Mouse (Mus musculus) MEL (cell line): ENCODE measurements at regions not wholly inside any gene's neighbourhood (a gene's known extent, or its start where the extent isn't known, plus 50 kb on each side); places are given as distances from the start of the nearest gene placed in this dataset.

Source experiments
- CTCF ChIP-seq, 3 experiments: IDR thresholded peaks in 2 of 3; conservative IDR thresholded peaks in 1 of 3; 2 replicates each; pipeline ENCODE4 v1.5.1; 2011 to 2012; ENCODE audit warnings: low read length in 3 of 3, low read depth in 2 of 3, mild to moderate bottlenecking in 2 of 3, improper control_type of control experiment in 1 of 3, inconsistent platforms in 1 of 3, mixed read lengths in 1 of 3, moderate library complexity in 1 of 3; ENCODE audit not compliant: control insufficient read depth in 1 of 3, insufficient read depth in 1 of 3, poor library complexity in 1 of 3, severe bottlenecking in 1 of 3
- GATA1 ChIP-seq: IDR thresholded peaks from 2 replicates; pipeline ENCODE4 v1.6.1; 2011; ENCODE audit warnings: low read depth, low read length, improper control_type of control experiment
- MAX ChIP-seq: IDR thresholded peaks from 2 replicates; pipeline ENCODE4 v1.6.1; 2011; ENCODE audit warnings: low read length, improper control_type of control experiment
- RAD21 ChIP-seq: IDR thresholded peaks from 2 replicates; pipeline ENCODE4 v1.6.1; 2011; ENCODE audit warnings: mild to moderate bottlenecking, low read depth, low read length, improper control_type of control experiment
- SIN3A ChIP-seq: IDR thresholded peaks from 2 replicates; pipeline ENCODE4 v1.6.1; 2012; ENCODE audit warnings: low read length, improper control_type of control experiment, inconsistent platforms
- TCF12 ChIP-seq: IDR thresholded peaks from 2 replicates; pipeline ENCODE4 v1.6.1; 2014; ENCODE audit warnings: low read depth, mild to moderate bottlenecking, inconsistent platforms, low read length, improper control_type of control experiment, moderate library complexity

DNA sequence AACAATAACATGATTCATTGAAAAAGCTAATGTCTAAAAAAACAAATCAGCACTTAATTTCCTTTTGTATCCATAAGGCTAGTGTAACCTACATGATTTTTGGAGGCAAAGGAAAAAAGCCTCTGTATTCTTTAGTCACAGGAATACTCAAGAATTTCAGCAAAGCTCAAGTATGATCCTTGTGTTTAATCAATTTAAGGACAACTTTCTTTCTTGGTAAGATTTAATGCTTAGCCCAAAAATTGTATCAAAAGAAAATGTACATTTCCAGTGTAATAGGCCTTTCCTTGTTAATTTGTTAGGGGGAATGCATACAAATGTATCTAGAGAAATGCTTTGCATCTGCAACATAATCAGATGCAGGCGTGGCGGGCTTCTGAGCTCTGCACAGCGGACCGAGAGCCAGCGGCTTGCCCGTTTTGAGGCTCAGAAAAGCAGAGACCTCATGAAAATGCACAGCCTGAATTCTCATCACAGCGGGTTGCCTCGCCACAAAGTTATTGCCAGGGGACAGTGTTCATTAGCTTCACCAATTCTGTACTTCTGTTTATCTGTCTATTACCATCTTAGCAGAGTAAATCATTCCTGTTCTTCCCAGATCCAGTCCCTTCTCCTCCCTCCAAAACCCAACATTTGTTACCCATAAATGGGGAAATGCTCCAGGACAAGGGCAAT, 133.2 kb upstream of the Kiz start:
- TF ChIP-seq RAD21 (no peak), CTCF (IDR thresholded peaks at IDR 0.05 in 2 of 3, conservative IDR thresholded peaks at IDR 0.05 in 1 of 3; ENCODE audit: control insufficient read depth in 1 of 3, insufficient read depth in 1 of 3, low read depth in 2 of 3, low read length in 3 of 3, poor library complexity in 1 of 3, severe bottlenecking in 1 of 3) (no peak), TCF12 (no peak), MAX (no peak), GATA1 (no peak), SIN3A (no peak)
